10 mouse cellular contexts compared by ENCODE assay signal in genomic region chr8:121570335-121570734, GRCm38 (mm10). TPM values are rescaled to one million over a fixed set of nuclear protein-coding genes. Genes with fewer than 3 reads are reported as not detected.
DNase-seq lines count a peak whose midpoint lies in the region; ATAC-seq and TF ChIP-seq lines count a peak whose summit lies in the region.
"Had no signal": no experiment of that assay in that cellular context is flagged by ENCODE, and none has a peak within 500 bp of the region (broad histone marks: within the 10 kb centered on the region; RNA-seq: fewer than 3 reads in every experiment).

No protein-coding gene starts in this region.

- intact Hi-C loops in left cerebral cortex, adult 2 months (cut with DNase I), result no loop called here

- H3K4me1 ChIP-seq in liver, embryonic 11.5 days (replicated peaks; ENCODE audit: control insufficient read depth, insufficient read depth, low read length), result peaks cover 28% of the 10 kb centered on the region

- H3K9ac ChIP-seq in liver, embryonic 11.5 days (ENCODE audit: low read depth, low read length), result no peak overlapping the region
- H3K9ac ChIP-seq: neural tube, embryonic 13.5 days had no signal

- TF ChIP-seq CTCF in left cerebral cortex, adult 2 months (IDR thresholded peaks at IDR 0.05), result no peak

- DNase-seq in left cerebral cortex, adult 2 months (ENCODE audit: extremely low spot score in 1 of 2, low spot score in 2 of 2), result peak in 1 of 2 experiments; percentile 47
- DNase-seq in left cerebral cortex, adult 8-10 months (ENCODE audit: low spot score in 2 of 2), result no peak
- DNase-seq in adrenal gland, postnatal 36 days, result peak; percentile 63 to 76
- no peak for DNase-seq in liver, embryonic 11.5 days (ENCODE audit: low spot score)
- peak; percentile 39 to 74 for DNase-seq in monocyte, adult 2 months (ENCODE audit: low read depth in 1 of 2, low spot score in 2 of 2)
- no peak for DNase-seq in B cell, adult 2 months
- DNase-seq in spleen, adult 12 weeks (ENCODE audit: low spot score), result no peak
- DNase-seq: thymus, postnatal 14 days had no signal

- H3K4me3 ChIP-seq in left cerebral cortex, adult 2 months, result no peak overlapping the region
- H3K4me3 ChIP-seq in liver, embryonic 11.5 days (ENCODE audit: low read depth, low read length), result 0 out of 2 replicates have a peak overlapping the region, but pooled peaks have one; percentile 4
- H3K4me3 ChIP-seq: neural tube, embryonic 13.5 days had no signal

- H3K9me3 ChIP-seq in liver, embryonic 11.5 days (ENCODE audit: control insufficient read depth, low read length), result no peaks in the 10 kb centered on the region
- H3K9me3 ChIP-seq: neural tube, embryonic 13.5 days had no signal

- H3K27me3 ChIP-seq in liver, embryonic 11.5 days (replicated peaks; ENCODE audit: control insufficient read depth, insufficient read depth, low read length), result no peaks in the 10 kb centered on the region
- H3K27me3 ChIP-seq: neural tube, embryonic 13.5 days had no signal

- H3K4me2 ChIP-seq in liver, embryonic 11.5 days, result peak overlapping the region; percentile 51
- H3K4me2 ChIP-seq: neural tube, embryonic 13.5 days had no signal

- no peaks in the 10 kb centered on the region; the same call in 1 of the 2 replicates for H3K36me3 ChIP-seq in liver, embryonic 11.5 days (ENCODE audit: control insufficient read depth, insufficient read depth, low read length)

- ATAC-seq in liver, embryonic 11.5 days (replicated peaks; ENCODE audit: low FRiP score), result no peak

- H3K27ac ChIP-seq in left cerebral cortex, adult 2 months, result peak overlapping the region; percentile 76
- H3K27ac ChIP-seq in liver, embryonic 11.5 days (ENCODE audit: low read depth, low read length), result peak overlapping the region; percentile 32
- H3K27ac ChIP-seq: neural tube, embryonic 13.5 days had no signal

- WGBS in liver, embryonic 11.5 days, result 57% methylated on average over 21 of the region's 21 CpGs

RNA-seq across cellular contexts. Expression of gene Fbxo31, which starts 8.3 kb away (rescaled TPM):
- 100 to 1,000 TPM in 1 of 2 experiments, 10 to 100 TPM in 1; 97.8 to 104 TPM for total RNA-seq in left cerebral cortex, adult 2 months (2021)
- 100 to 1,000 TPM in 3 of 4 experiments, 10 to 100 TPM in 1; 94.5 to 107 (median 104) TPM for total RNA-seq in left cerebral cortex, adult 8-10 months (2022)
- total RNA-seq in adrenal gland, postnatal 36 days (2021), result 10 to 100 TPM; 45.4 to 54.8 TPM
- 23.8 and 23.9 TPM in 2 replicates for polyA plus RNA-seq in liver, embryonic 11.5 days (2014; fragmentation: Nextera tagmentation; extraction: Ambion mirVana)

RNA-seq across cellular contexts. Expression of gene Map1lc3b, which starts 19.8 kb away (rescaled TPM):
- 100 to 1,000 TPM; 178 to 181 TPM for total RNA-seq in left cerebral cortex, adult 2 months (2021)
- total RNA-seq in left cerebral cortex, adult 8-10 months (2022), result 100 to 1,000 TPM; 159 to 187 (median 173) TPM
- total RNA-seq in adrenal gland, postnatal 36 days (2021), result 100 to 1,000 TPM; 179 to 206 TPM
- polyA plus RNA-seq in liver, embryonic 11.5 days (2014; fragmentation: Nextera tagmentation; extraction: Ambion mirVana), result 161 and 167 TPM in 2 replicates

RNA-seq across cellular contexts. Expression of gene 1700018B08Rik, which starts 26.2 kb away (rescaled TPM):
- total RNA-seq in left cerebral cortex, adult 2 months (2021), result not detected
- total RNA-seq in left cerebral cortex, adult 8-10 months (2022), result not detected
- total RNA-seq in adrenal gland, postnatal 36 days (2021), result not detected
- not detected in 2 replicates for polyA plus RNA-seq in liver, embryonic 11.5 days (2014; fragmentation: Nextera tagmentation; extraction: Ambion mirVana)
- total RNA-seq: layer of hippocampus, adult 18-20 months had no signal
- polyA plus RNA-seq: neural tube, embryonic 13.5 days had no signal

Comparison
In these comparisons a context has a peak if more than half of its experiments do, and no peak if none do; other contexts are left out.
1. DNase-seq: peak in adrenal gland, postnatal 36 days (2 of 2) and monocyte, adult 2 months (2 of 2); none in left cerebral cortex, adult 8-10 months (0 of 2), liver, embryonic 11.5 days (single experiment), B cell, adult 2 months (0 of 2) and spleen, adult 12 weeks (single experiment).